Mouse (Mus musculus) E14TG2a.4 (cell line): ENCODE measurements around the gene Ttc4.

Experiments used
- H3K27me3 ChIP-seq: 2 replicates; pipeline ENCODE4 v1.6.1; 2014; ENCODE audit warnings: low read length, control low read depth; ENCODE audit not compliant: insufficient read depth
- H3K36me3 ChIP-seq: 2 replicates; pipeline ENCODE4 v1.6.1; 2014; ENCODE audit warnings: low read length, control low read depth; ENCODE audit not compliant: insufficient read depth
- H3K4me1 ChIP-seq: replicated peaks from 2 replicates; pipeline ENCODE4 v1.6.1; 2014; ENCODE audit warnings: low read depth, low read length, control low read depth
- H3K4me3 ChIP-seq: replicated peaks from 2 replicates; pipeline ENCODE4 v1.5.1; 2014; ENCODE audit warnings: mild to moderate bottlenecking, low read length
- H3K9me3 ChIP-seq: 2 replicates; pipeline ENCODE4 v1.6.1; 2014; ENCODE audit warnings: low read length, control low read depth
- CTCF ChIP-seq: conservative IDR thresholded peaks from 2 replicates; pipeline ENCODE4 v1.5.1; 2014; ENCODE audit warnings: low read length
- NANOG ChIP-seq: IDR thresholded peaks from 2 replicates; pipeline ENCODE4 v1.6.1; 2014; ENCODE audit warnings: borderline replicate concordance, low read length, mixed read lengths
- POU5F1 ChIP-seq: IDR thresholded peaks from 2 replicates; pipeline ENCODE4 v1.6.1; 2014; ENCODE audit warnings: low read length, borderline replicate concordance

Gene Ttc4

GRCm38 (mm10) chr4:106665269-106665668 is 13.5 kb downstream of the Ttc4 start:
- TF ChIP-seq POU5F1 (no peak), CTCF (no peak), NANOG (no peak)
- Histone ChIP-seq H3K27me3 (no peaks in the 10 kb centered on the region), H3K36me3 (peaks cover 100% of the 10 kb centered on the region), H3K4me3 (no peak overlapping the region), H3K4me1 (peaks cover 29% of the 10 kb centered on the region), H3K9me3 (no peaks in the 10 kb centered on the region)

- TF ChIP-seq NANOG, result no peak
- TF ChIP-seq CTCF, result no peak
- TF ChIP-seq POU5F1, result no peak
- H3K27me3 ChIP-seq, result no peaks in the 10 kb centered on the region
Observed at GRCm38 (mm10) chr4:106664697-106665096, 14.0 kb downstream of the Ttc4 start.

GRCm38 (mm10) chr4:106663956-106664470 is 14.7 kb downstream of the Ttc4 start:
- no peak for TF ChIP-seq CTCF
- no peak for TF ChIP-seq POU5F1
- no peak for TF ChIP-seq NANOG
- Histone ChIP-seq H3K9me3 (no peaks in the 10 kb centered on the region), H3K4me1 (peaks cover 29% of the 10 kb centered on the region), H3K36me3 (peaks cover 100% of the 10 kb centered on the region), H3K4me3 (no peak overlapping the region), H3K27me3 (no peaks in the 10 kb centered on the region)

More at GRCm38 (mm10) chr4:106664697-106665096, 14.0 kb downstream of the Ttc4 start:
- Histone ChIP-seq H3K4me1 (peaks cover 29% of the 10 kb centered on the region), H3K4me3 (no peak overlapping the region), H3K9me3 (no peaks in the 10 kb centered on the region), H3K36me3 (peaks cover 100% of the 10 kb centered on the region)

- Histone ChIP-seq H3K4me3 (no peak overlapping the region), H3K4me1 (peaks cover 58% of the 10 kb centered on the region), H3K36me3 (peaks cover 77% of the 10 kb centered on the region), H3K9me3 (no peaks in the 10 kb centered on the region), H3K27me3 (no peaks in the 10 kb centered on the region)
- TF ChIP-seq CTCF, result no peak
- no peak for TF ChIP-seq POU5F1
- TF ChIP-seq NANOG, result no peak
Observed at GRCm38 (mm10) chr4:106655681-106656080, 23.1 kb downstream of the Ttc4 start.

GRCm38 (mm10) chr4:106653051-106653450 is 25.7 kb downstream of the Ttc4 start:
- TF ChIP-seq NANOG (no peak), CTCF (no peak), POU5F1 (no peak)

GRCm38 (mm10) chr4:106652546-106652945 is 26.2 kb downstream of the Ttc4 start:
- no peaks in the 10 kb centered on the region for H3K9me3 ChIP-seq

More at GRCm38 (mm10) chr4:106653051-106653450, 25.7 kb downstream of the Ttc4 start:
- peak overlapping the region; percentile 67 for H3K4me3 ChIP-seq
- no peaks in the 10 kb centered on the region for H3K27me3 ChIP-seq
- peaks cover 54% of the 10 kb centered on the region for H3K36me3 ChIP-seq
- no peaks in the 10 kb centered on the region for H3K9me3 ChIP-seq
- peaks cover 68% of the 10 kb centered on the region for H3K4me1 ChIP-seq

GRCm38 (mm10) chr4:106650833-106651527 is 27.8 kb downstream of the Ttc4 start, which contains the start of gene Pars2:
Gene Pars2, plus strand, starts transcription at chr4:106651069.
- TF ChIP-seq NANOG (no peak), CTCF (no peak), POU5F1 (no peak)
- Histone ChIP-seq H3K36me3 (peaks cover 34% of the 10 kb centered on the region), H3K4me1 (peaks cover 59% of the 10 kb centered on the region), H3K27me3 (0 out of 2 replicates have a peak, but pooled peaks cover 3% of the 10 kb centered on the region), H3K9me3 (no peaks in the 10 kb centered on the region), H3K4me3 (peak within 1 kb of the TSS; percentile 91)

More at GRCm38 (mm10) chr4:106652546-106652945, 26.2 kb downstream of the Ttc4 start:
- Histone ChIP-seq H3K4me3 (no peak overlapping the region), H3K36me3 (peaks cover 49% of the 10 kb centered on the region), H3K27me3 (0 out of 2 replicates have a peak, but pooled peaks cover 3% of the 10 kb centered on the region), H3K4me1 (peaks cover 63% of the 10 kb centered on the region)
- TF ChIP-seq POU5F1 (no peak), CTCF (no peak), NANOG (no peak)

- no peaks in the 10 kb centered on the region for H3K36me3 ChIP-seq
- H3K9me3 ChIP-seq, result no peaks in the 10 kb centered on the region
- TF ChIP-seq NANOG, result no peak
- no peak for TF ChIP-seq CTCF
- TF ChIP-seq POU5F1, result no peak
- peaks cover 27% of the 10 kb centered on the region for H3K4me1 ChIP-seq
- H3K4me3 ChIP-seq, result no peak overlapping the region
- H3K27me3 ChIP-seq, result peaks cover 5% of the 10 kb centered on the region; the same call in 1 of the 2 replicates
Observed at GRCm38 (mm10) chr4:106647137-106647536, 31.6 kb downstream of the Ttc4 start.

- no peak overlapping the region for H3K4me3 ChIP-seq
- H3K9me3 ChIP-seq, result peaks cover 8% of the 10 kb centered on the region; the same call in 1 of the 2 replicates
- peaks cover 18% of the 10 kb centered on the region for H3K4me1 ChIP-seq
- H3K27me3 ChIP-seq, result peaks cover 5% of the 10 kb centered on the region; the same call in 1 of the 2 replicates
- H3K36me3 ChIP-seq, result no peaks in the 10 kb centered on the region
- TF ChIP-seq CTCF, result no peak
- no peak for TF ChIP-seq NANOG
- TF ChIP-seq POU5F1, result no peak
Observed at GRCm38 (mm10) chr4:106645797-106646196, 32.9 kb downstream of the Ttc4 start.
